Mouse (Mus musculus) embryonic facial prominence, embryonic 15.5 days (tissue): ENCODE measurements around the gene Mafb. TPM values are rescaled to one million over a fixed set of nuclear protein-coding genes. Genes with fewer than 3 reads are reported as not detected.

Experiments
- ATAC-seq: fragments of 200-750 bp; cut with Nextera tagmentation; 2 replicates; pipeline ENCODE4 v1.8.0; 2017; ENCODE audit warnings: low read depth, moderate TSS enrichment; ENCODE audit not compliant: insufficient number of reproducible peaks, low FRiP score, low TSS enrichment
- H3K27ac ChIP-seq: fragments of 300-500 bp; sonication (generic); replicated peaks from 2 replicates; pipeline ENCODE4 v1.5.1; 2015; ENCODE audit warnings: mild to moderate bottlenecking, inconsistent platforms
- H3K27me3 ChIP-seq: fragments of 300-500 bp; sonication (generic); 2 replicates; pipeline ENCODE4 v1.6.1; 2015; ENCODE audit warnings: inconsistent platforms
- H3K36me3 ChIP-seq: fragments of 300-500 bp; sonication (generic); 2 replicates; pipeline ENCODE4 v1.6.1; 2015; ENCODE audit warnings: mild to moderate bottlenecking, inconsistent platforms
- H3K4me1 ChIP-seq: fragments of 300-500 bp; sonication (generic); 2 replicates; pipeline ENCODE4 v1.6.1; 2015; ENCODE audit warnings: inconsistent platforms
- H3K4me2 ChIP-seq: fragments of 300-500 bp; sonication (generic); replicated peaks from 2 replicates; pipeline ENCODE4 v1.6.1; 2015; ENCODE audit warnings: mild to moderate bottlenecking, inconsistent platforms
- H3K4me3 ChIP-seq: fragments of 300-500 bp; sonication (generic); replicated peaks from 2 replicates; pipeline ENCODE4 v1.5.1; 2015; ENCODE audit warnings: mild to moderate bottlenecking, inconsistent platforms
- H3K9ac ChIP-seq: fragments of 300-500 bp; sonication (generic); 2 replicates; pipeline ENCODE4 v1.6.1; 2015; ENCODE audit warnings: inconsistent platforms
- H3K9me3 ChIP-seq: fragments of 300-500 bp; sonication (generic); replicated peaks from 2 replicates; pipeline ENCODE4 v1.6.1; 2016; ENCODE audit warnings: inconsistent platforms
- WGBS: fragments of 180-500 bp; shearing (Covaris S2); methylation state at CpG from one replicate; pipeline ENCODE4 v1.1.7; 2015; 5-methylcytosine and 5-hydroxymethylcytosine counted together
- polyA plus RNA-seq: library from polyadenylated mRNA; unstranded; fragments of >200 nt; fragmentation: Nextera tagmentation; extraction: Ambion mirVana; gene quantifications from 2 replicates; pipeline ENCODE4 v1.2.1, GENCODE M21; 2015

Mafb gene
- 40.0 and 42.5 TPM in 2 replicates for polyA plus RNA-seq

- H3K27me3 ChIP-seq: peaks cover 56% of the 10 kb centered on the region
- no peaks in the 10 kb centered on the region; the same call in 1 of the 2 replicates for H3K36me3 ChIP-seq
- ATAC-seq: peak; percentile 93
- H3K9me3 ChIP-seq: no peaks in the 10 kb centered on the region
- peak within 1 kb of the TSS; percentile 54 for H3K9ac ChIP-seq
- H3K4me2 ChIP-seq: peak within 1 kb of the TSS; percentile 94
- H3K4me1 ChIP-seq: peaks cover 47% of the 10 kb centered on the region
- WGBS: 1% methylated on average over 36 of the region's 37 CpGs
- peak within 1 kb of the TSS; percentile 93 for H3K27ac ChIP-seq
- H3K4me3 ChIP-seq: peak within 1 kb of the TSS; percentile 54
These were observed at the start of gene Mafb for GRCm38 (mm10) chr2:160366980-160367338. Gene Mafb (minus strand): TSS chr2:160367065.

- no peak overlapping the region for H3K4me3 ChIP-seq
- no peak overlapping the region for H3K27ac ChIP-seq
- H3K9ac ChIP-seq: no peak overlapping the region
- 89% methylated on average over 8 of the region's 8 CpGs for WGBS
- H3K9me3 ChIP-seq: no peaks in the 10 kb centered on the region
- no peaks in the 10 kb centered on the region for H3K36me3 ChIP-seq
- H3K27me3 ChIP-seq: 0 out of 2 replicates have a peak, but pooled peaks cover 1% of the 10 kb centered on the region
- no peak overlapping the region for H3K4me2 ChIP-seq
- no peaks in the 10 kb centered on the region for H3K4me1 ChIP-seq
- no peak for ATAC-seq
These were observed 48.3 kb upstream of the Mafb start for GRCm38 (mm10) chr2:160415161-160415560.

- no peak for ATAC-seq
- 85% methylated on average over 11 of the region's 11 CpGs for WGBS
These were observed 47.9 kb upstream of the Mafb start for GRCm38 (mm10) chr2:160414736-160415135.

DNA sequence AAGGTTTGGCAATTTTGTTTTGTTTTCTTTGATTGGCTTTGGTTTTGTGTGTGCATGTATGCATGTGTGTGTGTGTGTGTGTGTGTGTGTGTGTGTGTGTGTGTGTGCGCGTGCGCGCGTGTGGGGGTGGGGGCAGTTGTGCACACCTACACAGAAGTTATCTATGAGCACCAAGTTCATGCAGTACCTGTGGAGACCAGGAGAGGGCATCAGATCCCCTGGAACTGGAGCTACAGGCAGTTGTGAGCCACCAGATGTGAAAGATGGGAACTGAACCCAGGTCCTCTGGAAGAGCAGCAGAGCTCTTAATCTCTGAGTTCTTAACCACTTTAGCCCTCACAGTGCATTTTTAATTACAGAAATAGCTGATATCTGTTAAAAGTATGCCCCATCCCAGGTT is 47.1 kb upstream of the Mafb start:
- Histone ChIP-seq H3K4me1 (no peaks in the 10 kb centered on the region), H3K9ac (no peak overlapping the region), H3K9me3 (no peaks in the 10 kb centered on the region), H3K4me2 (no peak overlapping the region), H3K27me3 (0 out of 2 replicates have a peak, but pooled peaks cover 3% of the 10 kb centered on the region), H3K27ac (no peak overlapping the region), H3K36me3 (no peaks in the 10 kb centered on the region), H3K4me3 (no peak overlapping the region)
- ATAC-seq: no peak
- 96% methylated on average over 5 of the region's 5 CpGs for WGBS

More at GRCm38 (mm10) chr2:160414736-160415135, 47.9 kb upstream of the Mafb start:
- Histone ChIP-seq H3K9ac (no peak overlapping the region), H3K4me2 (no peak overlapping the region), H3K4me1 (no peaks in the 10 kb centered on the region), H3K9me3 (no peaks in the 10 kb centered on the region), H3K4me3 (no peak overlapping the region), H3K36me3 (no peaks in the 10 kb centered on the region), H3K27me3 (0 out of 2 replicates have a peak, but pooled peaks cover 3% of the 10 kb centered on the region), H3K27ac (no peak overlapping the region)

DNA sequence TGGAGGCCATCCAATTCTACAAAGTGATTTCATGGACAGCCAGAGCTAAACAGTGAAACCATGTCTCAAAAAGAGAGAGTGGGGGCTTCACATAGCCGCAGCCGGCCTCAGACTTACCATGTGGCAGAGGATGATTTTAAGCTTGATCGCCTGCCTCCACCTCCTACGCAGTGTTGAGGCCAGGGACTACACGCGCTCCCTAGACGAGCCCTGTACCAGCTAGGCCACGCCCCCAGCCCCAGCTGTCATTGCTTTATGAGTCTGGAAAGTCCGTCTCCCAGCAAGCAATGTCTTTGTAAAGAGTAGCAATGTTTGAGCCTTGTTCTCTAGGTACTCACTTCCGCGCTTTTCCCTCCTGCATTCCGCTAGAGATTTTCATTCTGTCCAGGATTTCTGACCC is 46.2 kb upstream of the Mafb start:
- WGBS: 48% methylated on average over 12 of the region's 12 CpGs
- no peak for ATAC-seq
- Histone ChIP-seq H3K4me2 (no peak overlapping the region), H3K9ac (no peak overlapping the region), H3K9me3 (no peaks in the 10 kb centered on the region), H3K27me3 (0 out of 2 replicates have a peak, but pooled peaks cover 7% of the 10 kb centered on the region), H3K27ac (no peak overlapping the region), H3K4me1 (no peaks in the 10 kb centered on the region), H3K4me3 (no peak overlapping the region), H3K36me3 (no peaks in the 10 kb centered on the region)

- H3K4me3 ChIP-seq: no peak overlapping the region
- H3K4me1 ChIP-seq: no peaks in the 10 kb centered on the region
- no peak overlapping the region for H3K27ac ChIP-seq
- no peaks in the 10 kb centered on the region for H3K9me3 ChIP-seq
- no peaks in the 10 kb centered on the region for H3K36me3 ChIP-seq
- WGBS: 73% methylated on average over 7 of the region's 7 CpGs
- no peak overlapping the region for H3K9ac ChIP-seq
- H3K27me3 ChIP-seq: 0 out of 2 replicates have a peak, but pooled peaks cover 7% of the 10 kb centered on the region
- no peak overlapping the region for H3K4me2 ChIP-seq
- ATAC-seq: no peak
These were observed 44.6 kb upstream of the Mafb start for GRCm38 (mm10) chr2:160411431-160411830.

DNA sequence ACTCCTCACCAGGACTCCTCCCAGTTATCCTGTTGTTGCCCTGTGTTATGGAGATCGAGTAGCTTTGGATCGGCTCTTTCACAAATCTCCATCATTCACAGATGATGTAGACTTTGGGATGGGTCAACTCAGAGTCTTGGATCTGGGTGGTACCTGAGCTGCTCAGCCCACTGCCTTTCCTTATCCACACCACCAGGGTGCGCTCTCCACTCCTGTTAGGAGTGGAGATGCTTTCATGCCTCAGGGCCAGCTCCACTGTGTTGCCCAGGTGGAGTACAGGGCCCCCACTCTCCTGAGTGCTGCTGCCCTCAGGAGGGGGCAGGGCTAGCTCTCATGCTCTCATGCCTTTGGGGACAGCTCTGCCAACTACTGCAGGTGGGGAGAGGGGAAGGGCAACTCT is 40.9 kb upstream of the Mafb start:
- no peak for ATAC-seq

DNA sequence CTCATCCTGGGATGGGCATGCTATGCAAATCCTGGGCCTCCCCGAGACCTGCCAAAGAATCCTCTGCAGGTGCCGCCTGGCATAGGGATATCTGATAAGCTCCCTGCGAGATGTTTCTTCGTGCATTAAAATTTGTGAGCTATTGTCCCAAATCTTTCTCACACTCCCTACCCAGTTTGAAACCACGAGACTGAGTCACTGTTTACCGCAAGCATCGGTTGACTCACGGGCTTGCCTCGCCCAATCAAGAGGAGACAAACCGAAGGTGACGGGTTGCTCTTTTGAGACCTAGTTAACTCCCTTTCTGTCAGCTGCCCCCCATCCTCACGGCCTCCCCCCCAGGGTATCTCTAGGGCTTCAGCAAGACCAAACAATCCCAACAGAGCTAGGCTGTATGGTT is 30.9 kb upstream of the Mafb start:
- H3K27me3 ChIP-seq: no peaks in the 10 kb centered on the region; the same call in 1 of the 2 replicates
- no peak overlapping the region for H3K27ac ChIP-seq
- no peak overlapping the region for H3K4me2 ChIP-seq
- 72% methylated on average over 12 of the region's 12 CpGs for whole genome bisulfite sequencing
- H3K9me3 ChIP-seq: no peaks in the 10 kb centered on the region
- H3K4me1 ChIP-seq: no peaks in the 10 kb centered on the region
- ATAC-seq: no peak
- H3K4me3 ChIP-seq: no peak overlapping the region
- H3K36me3 ChIP-seq: no peaks in the 10 kb centered on the region
- H3K9ac ChIP-seq: no peak overlapping the region

More for the DNA sequence above, 40.9 kb upstream of the Mafb start:
- Histone ChIP-seq H3K4me3 (no peak overlapping the region), H3K9me3 (no peaks in the 10 kb centered on the region), H3K27me3 (0 out of 2 replicates have a peak, but pooled peaks cover 7% of the 10 kb centered on the region), H3K36me3 (no peaks in the 10 kb centered on the region), H3K9ac (no peak overlapping the region), H3K4me2 (no peak overlapping the region), H3K4me1 (no peaks in the 10 kb centered on the region), H3K27ac (no peak overlapping the region)
- WGBS: 98% methylated on average over 3 of the region's 3 CpGs

DNA sequence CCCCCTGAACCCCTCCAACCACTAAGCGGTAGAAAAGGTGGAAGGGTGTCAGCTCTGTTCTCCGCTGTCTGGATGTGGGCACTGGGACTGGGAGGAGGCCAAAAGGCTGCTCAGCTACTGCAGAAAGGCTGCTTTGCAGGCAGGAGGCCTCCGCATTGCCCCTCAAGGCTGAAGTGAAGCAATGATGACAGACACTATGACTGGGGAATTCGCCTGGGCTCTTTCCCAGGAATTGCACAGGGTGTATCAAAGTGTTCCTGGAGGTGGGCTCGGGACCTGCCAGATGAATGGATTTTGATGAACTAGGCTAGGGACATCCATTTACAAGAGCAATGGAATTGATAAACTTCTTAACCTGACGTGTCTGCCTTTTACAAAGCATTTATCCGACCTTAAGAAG is 27.9 kb upstream of the Mafb start:
- H3K36me3 ChIP-seq: no peaks in the 10 kb centered on the region

DNA sequence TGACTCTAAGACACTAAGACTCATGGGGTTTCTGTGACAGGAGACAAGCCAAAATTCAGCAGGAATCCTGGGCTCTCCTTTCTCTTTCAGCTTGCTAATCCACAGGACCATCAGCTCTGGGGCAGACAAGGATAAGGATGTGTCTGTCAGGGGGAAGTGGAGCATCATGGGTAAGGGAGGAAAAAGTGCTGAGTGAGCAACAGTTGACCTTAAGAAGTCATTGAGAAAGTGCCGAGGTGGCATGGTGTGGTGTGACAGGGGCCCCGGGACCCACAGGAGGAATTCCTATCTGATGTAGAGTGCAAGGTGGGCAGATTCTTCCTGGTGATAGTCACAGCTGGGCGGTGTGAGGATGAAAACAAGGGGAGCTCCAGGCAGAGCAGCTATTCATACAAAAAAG is 25.8 kb upstream of the Mafb start:
- Histone ChIP-seq H3K36me3 (no peaks in the 10 kb centered on the region), H3K27ac (no peak overlapping the region), H3K9me3 (no peaks in the 10 kb centered on the region), H3K4me3 (no peak overlapping the region), H3K4me1 (no peaks in the 10 kb centered on the region), H3K4me2 (no peak overlapping the region), H3K27me3 (no peaks in the 10 kb centered on the region; the same call in 1 of the 2 replicates), H3K9ac (no peak overlapping the region)
- no peak for ATAC-seq
- WGBS: 68% methylated on average over 3 of the region's 3 CpGs

More for the DNA sequence above, 27.9 kb upstream of the Mafb start:
- Histone ChIP-seq H3K27ac (no peak overlapping the region), H3K9ac (no peak overlapping the region), H3K9me3 (no peaks in the 10 kb centered on the region), H3K27me3 (no peaks in the 10 kb centered on the region; the same call in 1 of the 2 replicates), H3K4me1 (no peaks in the 10 kb centered on the region), H3K4me3 (no peak overlapping the region), H3K4me2 (no peak overlapping the region)
- ATAC-seq: no peak
- WGBS: 58% methylated on average over 7 of the region's 7 CpGs

DNA sequence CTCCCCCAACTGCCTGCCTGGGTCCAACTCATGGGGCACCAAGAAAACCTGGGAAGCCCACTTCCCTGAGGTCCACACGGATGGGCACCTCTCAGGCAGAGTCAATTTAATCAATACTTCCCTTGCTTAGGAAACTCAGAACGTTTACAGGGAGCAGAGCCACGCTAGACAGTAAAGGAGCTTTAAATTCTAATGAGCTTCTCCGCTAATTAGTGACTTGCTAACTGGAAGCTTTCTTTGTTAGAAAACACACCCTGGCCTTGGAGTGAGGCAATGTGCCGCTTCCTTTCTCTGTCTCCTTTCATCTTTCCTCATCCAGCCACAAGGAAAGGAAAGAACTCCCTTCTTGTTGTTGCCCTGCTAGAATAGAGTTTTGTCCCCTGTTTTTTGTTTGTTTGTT is 21.7 kb upstream of the Mafb start:
- 26% methylated on average over 5 of the region's 5 CpGs for WGBS
- H3K4me1 ChIP-seq: no peaks in the 10 kb centered on the region

GRCm38 (mm10) chr2:160383418-160383817 is 16.6 kb upstream of the Mafb start:
- H3K4me1 ChIP-seq: no peaks in the 10 kb centered on the region
- H3K27me3 ChIP-seq: 0 out of 2 replicates have a peak, but pooled peaks cover 5% of the 10 kb centered on the region
- ATAC-seq: no peak
- WGBS: 61% methylated on average over 3 of the region's 3 CpGs
- no peak overlapping the region for H3K9ac ChIP-seq
- H3K4me3 ChIP-seq: no peak overlapping the region
- H3K9me3 ChIP-seq: no peaks in the 10 kb centered on the region
- no peak overlapping the region for H3K27ac ChIP-seq
- H3K4me2 ChIP-seq: no peak overlapping the region
- no peaks in the 10 kb centered on the region for H3K36me3 ChIP-seq

More for the DNA sequence above, 21.7 kb upstream of the Mafb start:
- no peak overlapping the region for H3K9ac ChIP-seq
- H3K4me3 ChIP-seq: no peak overlapping the region
- H3K4me2 ChIP-seq: no peak overlapping the region
- no peaks in the 10 kb centered on the region for H3K9me3 ChIP-seq
- no peaks in the 10 kb centered on the region for H3K36me3 ChIP-seq
- no peaks in the 10 kb centered on the region for H3K27me3 ChIP-seq
- H3K27ac ChIP-seq: no peak overlapping the region
- no peak for ATAC-seq
